Mouse (Mus musculus) limb, embryonic 15.5 days (tissue): Measurements from ENCODE around the gene Cyp2r1. TPM values are rescaled to one million over a fixed set of nuclear protein-coding genes. Genes with fewer than 3 reads are reported as not detected.

Source experiments
- polyA plus RNA-seq: library from polyadenylated mRNA; unstranded; fragments of >200 nt; fragmentation: Nextera tagmentation; extraction: Ambion mirVana; gene quantifications from 2 replicates; pipeline ENCODE4 v1.2.1, GENCODE M21; 2015

The Cyp2r1 gene
- polyA plus RNA-seq, 1 experiment from 2014 or later: 2.7 TPM

Other genes starting within 250 kb of the Cyp2r1 start
- gene Pde3b, start 147.7 kb downstream of the Cyp2r1 start, polyA plus RNA-seq: 4.1 TPM in 2 replicates
- 9.2 and 10.1 TPM in 2 replicates for gene Calca, start 73.4 kb upstream of the Cyp2r1 start, polyA plus RNA-seq
- 0.46 and 0.50 TPM in 2 replicates for gene Calcb, start 155.7 kb upstream of the Cyp2r1 start, polyA plus RNA-seq
- 9.9 TPM in 2 replicates for gene Insc, start 180.7 kb upstream of the Cyp2r1 start, polyA plus RNA-seq